Mouse (Mus musculus) embryo, embryonic 9.5 days (tissue): ENCODE results near the gene Hmga2.
"Not testable (repeated sequence)": the region's sequence is repeated elsewhere in the genome, so short reads cannot be mapped to it uniquely, and the experiment has no call there.

Experiments
- DNase-seq: peaks from one replicate; pipeline ENCODE4 v3.0.0-alpha.2; 2017; ENCODE audit errors: extremely low spot score

Hmga2 gene

GRCm38 (mm10) chr10:120344558-120345318 lies 131.5 kb downstream of the Hmga2 start:
- no peak for DNase-seq

GRCm38 (mm10) chr10:120339906-120340305 lies 136.4 kb downstream of the Hmga2 start:
- DNase-seq = not testable (repeated sequence)

GRCm38 (mm10) chr10:120339324-120339723 lies 136.9 kb downstream of the Hmga2 start:
- DNase-seq = no peak

GRCm38 (mm10) chr10:120338841-120339240 lies 137.4 kb downstream of the Hmga2 start:
- DNase-seq = no peak

GRCm38 (mm10) chr10:120338431-120338830 lies 137.8 kb downstream of the Hmga2 start:
- DNase-seq = not testable (repeated sequence)

- no peak for DNase-seq
These were observed 148.3 kb downstream of the Hmga2 start for GRCm38 (mm10) chr10:120327946-120328345.

GRCm38 (mm10) chr10:120323584-120324203 lies 152.6 kb downstream of the Hmga2 start:
- no peak for DNase-seq

GRCm38 (mm10) chr10:120322815-120323214 lies 153.5 kb downstream of the Hmga2 start:
- DNase-seq = no peak

- DNase-seq = no peak
These were observed 156.7 kb downstream of the Hmga2 start for GRCm38 (mm10) chr10:120319614-120320013.
